Mouse (Mus musculus): ENCODE measurements around the gene Gm43064. TPM values are rescaled to one million over a fixed set of nuclear protein-coding genes. Genes with fewer than 3 reads are reported as not detected.

Gm43064 gene
- total RNA-seq, 4 experiments from 2014 or later = 0.19 to 0.27 (median 0.26) TPM

DNA sequence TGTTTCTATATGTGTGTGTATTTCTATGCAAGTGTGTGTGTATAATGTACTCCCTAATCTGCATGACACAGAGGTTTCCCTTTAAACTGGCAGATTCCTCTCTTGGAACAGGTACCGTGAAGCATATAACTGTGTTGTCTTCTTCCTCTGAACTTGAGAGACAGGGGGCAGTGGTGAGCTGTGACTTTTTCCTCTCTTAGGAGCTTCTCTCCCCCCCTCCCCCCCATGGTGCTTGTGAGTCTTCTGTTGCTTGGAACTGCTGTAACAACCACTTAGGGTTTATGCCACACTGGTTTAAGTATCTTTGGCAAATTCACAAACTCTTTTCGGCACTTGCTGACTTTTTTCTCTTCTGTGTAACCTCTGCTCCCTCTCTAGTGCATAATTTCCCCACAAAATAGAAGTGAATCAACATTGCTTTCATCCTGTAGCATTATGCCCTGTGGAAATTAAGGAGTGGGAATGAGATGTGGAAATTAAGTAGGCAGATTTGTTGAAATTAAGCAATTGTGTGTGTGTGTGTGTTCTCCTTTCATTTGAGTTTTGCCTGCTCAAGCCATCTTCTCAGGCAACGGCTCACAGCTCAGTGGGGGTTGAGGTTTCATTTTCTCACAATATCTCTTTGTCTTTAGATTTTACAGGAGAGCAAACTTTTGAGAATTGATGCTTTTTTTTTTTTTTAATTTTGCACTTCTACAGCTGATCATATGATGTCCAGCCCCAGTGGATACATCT, 43.4 kb downstream of the Gm43064 start:
- no peak for DNase-seq (ENCODE audit: low spot score in 2 of 2)

DNA sequence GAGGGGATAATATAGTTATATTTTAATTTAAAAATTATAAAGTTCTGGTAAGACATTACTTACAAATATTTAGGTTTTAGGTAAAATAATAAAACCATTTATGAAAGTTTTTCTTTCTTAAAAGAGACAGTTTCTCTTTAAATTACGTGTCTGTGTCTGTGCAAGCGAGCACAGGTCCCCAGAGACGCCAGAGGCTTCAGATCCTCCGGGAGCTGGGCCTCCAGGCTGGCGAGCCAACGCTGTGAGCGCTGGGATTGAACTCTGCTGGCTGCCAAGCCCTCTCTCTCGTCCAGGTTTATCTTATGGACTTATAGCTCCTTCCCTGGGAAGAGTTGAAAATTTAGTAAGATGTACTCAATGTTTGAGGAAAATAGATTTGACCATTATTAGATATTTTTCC, 44.4 kb downstream of the Gm43064 start:
- DNase-seq (ENCODE audit: low spot score in 2 of 2) = no peak

DNA sequence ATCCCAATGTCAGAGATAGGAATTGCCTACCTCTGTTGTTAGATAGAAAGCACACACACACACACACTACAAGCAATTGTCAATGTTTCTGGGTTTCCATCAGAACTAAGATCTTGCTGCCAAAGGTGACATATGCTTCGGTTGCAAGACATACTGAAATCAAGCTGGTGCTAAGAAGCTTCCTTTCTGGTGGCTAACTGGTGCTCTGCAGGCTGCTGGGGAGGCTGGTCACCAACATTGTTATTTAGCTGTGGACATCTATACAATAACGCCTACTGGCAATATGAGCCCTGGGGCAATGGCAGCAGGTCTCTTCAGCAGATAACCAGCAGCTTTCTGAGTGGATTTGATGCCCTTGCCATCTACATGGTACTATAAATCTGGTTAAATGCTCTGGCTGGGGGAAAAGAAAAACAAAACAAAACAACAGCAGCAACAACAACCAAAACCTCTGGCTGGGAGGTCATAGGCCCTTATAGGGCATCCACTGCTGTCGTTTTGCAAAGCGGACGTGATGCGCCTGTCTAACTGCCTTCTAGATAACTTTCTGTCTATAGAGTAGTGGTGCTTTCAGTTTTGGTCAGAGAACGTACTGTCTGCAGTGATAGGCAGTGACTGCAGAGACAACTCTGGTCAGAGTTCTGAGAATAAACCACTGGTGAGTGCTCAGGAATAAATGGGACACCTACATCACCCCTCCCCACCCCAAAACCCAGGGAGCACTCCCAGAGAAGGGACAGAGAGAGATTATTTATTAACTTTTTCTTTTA, 47.8 kb downstream of the Gm43064 start:
- DNase-seq (ENCODE audit: low spot score in 2 of 2) = no peak

DNA sequence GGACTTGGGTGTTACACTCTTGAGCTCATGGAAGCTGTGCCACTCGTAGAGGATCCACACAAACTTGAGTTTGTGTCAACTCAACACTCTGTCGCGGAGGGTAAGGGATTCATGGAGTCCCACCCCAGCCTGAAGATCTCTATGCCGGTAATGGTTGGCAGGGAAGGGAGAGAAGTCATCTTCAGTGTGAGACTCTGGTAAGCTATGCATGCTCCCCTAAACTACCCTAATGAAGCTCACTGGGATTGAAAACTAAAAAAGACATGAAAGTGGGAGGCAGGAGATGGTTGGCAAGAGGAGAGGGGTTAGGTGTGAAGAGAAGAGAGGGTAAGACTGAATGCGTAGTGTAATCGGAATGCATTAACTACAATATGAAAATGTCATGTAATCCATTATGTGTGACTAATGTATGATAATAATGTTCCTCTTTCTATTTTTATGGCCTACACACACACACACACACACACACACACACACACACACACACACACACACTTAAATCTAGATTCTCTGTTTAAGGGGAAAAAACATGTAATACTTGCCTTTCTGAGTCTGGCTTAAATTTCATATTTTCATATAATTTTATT, 48.7 kb downstream of the Gm43064 start:
- no peak for DNase-seq (ENCODE audit: low spot score in 2 of 2)

DNA sequence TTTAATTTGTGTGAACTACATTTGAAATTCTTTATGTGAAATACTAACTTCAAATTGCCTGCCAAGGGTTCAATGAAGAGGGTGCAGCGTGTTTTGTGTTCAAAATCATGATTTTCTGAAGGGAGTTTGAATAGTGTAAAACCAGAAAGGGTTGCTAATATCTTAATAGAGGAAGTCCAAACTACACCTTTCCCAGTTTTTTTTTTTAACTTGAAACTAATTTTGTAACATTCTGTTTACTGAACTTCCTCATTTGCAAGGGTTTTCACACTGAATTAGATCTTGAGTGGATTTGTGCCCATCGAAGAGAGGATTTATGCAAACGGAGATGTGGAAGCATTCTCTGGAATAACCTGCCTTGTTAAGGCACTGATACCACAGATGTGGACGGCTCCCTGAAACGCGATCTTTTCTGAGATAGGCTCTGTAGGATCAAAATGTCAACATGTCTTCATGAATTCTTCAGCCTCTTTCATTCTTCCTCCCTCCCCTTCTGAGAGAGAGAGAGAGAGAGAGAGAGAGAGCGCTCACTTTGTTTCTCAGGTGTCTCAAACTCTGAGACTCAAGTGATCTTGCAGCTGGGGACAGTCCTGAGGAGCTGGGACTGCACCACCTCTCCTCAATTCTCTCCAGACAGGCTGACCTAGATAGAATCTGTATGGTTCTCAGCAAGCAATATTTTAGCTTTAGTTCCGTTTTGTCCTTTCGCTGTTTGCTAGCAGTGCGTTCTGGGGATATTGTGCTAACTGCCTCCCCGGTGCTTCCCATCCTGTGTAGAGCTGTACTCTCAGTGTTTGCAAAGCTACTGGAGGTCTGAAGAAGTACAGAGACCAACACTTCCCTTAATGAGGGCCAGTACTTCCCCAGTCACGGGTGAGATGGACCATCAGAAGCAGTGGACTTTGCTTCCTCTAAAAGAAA, 49.8 kb downstream of the Gm43064 start, which contains the start of gene Ptpn22:
Gene Ptpn22 (plus strand): TSS at position 915 of the 921 bp plus-strand sequence.
- DNase-seq (ENCODE audit: low spot score in 2 of 2) = no peak

DNA sequence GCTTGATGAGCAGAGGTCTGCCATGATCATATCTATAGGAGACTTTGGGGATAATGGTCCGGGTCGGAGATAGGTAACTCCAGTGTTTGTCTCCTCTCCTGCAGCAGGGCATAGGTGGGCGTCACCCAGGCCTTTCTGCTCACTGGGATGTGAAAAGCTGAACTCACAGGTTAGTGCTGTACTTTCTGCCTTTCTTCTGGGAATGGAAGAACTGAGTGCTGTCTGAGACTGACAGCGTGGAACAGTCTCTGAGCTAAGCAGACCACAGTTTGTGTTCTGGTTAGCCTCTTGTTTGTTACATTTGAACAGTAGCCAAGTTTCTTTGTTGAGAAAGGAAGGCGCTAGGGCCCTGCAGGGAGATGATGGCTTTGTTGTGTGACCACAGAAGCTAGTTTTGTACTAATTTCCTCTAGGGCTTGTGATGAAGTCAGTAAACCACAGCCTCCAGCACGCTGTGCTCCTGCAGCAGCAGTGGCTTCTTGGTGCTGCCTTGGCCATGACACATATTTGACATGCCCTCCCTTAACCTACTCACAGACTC, 50.5 kb downstream of the Gm43064 start:
- DNase-seq (ENCODE audit: low spot score in 2 of 2) = no peak

DNA sequence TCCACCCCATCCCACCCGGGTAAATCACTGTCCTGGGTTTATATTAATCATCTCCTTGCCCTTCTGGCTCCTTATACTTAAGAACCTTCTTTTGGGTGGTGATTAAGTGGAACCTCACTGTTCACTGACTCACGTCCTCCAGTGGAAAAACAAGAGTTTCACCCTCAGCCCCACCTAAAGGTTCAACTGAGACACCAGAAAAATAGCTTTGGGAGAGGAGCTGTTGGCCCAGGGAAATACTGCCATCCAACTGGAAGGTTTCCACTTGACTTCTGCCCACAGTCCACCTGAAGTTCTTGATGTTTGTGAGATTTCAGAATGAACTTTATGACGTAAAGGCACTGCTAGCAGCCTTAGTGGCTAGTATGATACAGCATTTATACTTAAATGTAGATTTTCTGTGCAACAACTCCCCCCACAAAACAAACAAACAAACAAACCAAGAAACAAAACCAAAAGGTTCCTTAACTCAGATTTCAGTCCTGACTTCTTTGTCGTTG, 53.4 kb downstream of the Gm43064 start:
- DNase-seq (ENCODE audit: low spot score in 2 of 2) = no peak

DNA sequence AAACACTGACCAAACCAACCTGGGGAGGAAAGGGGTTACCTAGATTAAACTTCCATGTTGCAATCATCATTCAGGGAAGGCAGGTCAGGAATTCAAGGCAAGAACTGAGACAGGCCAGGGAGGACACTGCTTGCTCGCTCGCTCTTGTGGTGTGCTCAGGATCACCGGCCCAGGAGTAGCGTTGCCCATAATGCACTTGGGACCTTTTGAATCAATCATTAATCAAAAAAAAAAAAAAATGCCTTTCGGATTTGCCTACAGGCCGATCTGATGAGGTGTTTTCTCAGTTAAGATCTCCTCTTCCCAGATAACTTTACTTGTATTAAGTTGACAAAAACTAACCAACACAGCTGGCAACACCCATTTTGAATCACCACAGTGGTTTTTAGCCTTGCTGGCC, 54.8 kb downstream of the Gm43064 start:
- no peak for DNase-seq (ENCODE audit: low spot score in 2 of 2)

DNA sequence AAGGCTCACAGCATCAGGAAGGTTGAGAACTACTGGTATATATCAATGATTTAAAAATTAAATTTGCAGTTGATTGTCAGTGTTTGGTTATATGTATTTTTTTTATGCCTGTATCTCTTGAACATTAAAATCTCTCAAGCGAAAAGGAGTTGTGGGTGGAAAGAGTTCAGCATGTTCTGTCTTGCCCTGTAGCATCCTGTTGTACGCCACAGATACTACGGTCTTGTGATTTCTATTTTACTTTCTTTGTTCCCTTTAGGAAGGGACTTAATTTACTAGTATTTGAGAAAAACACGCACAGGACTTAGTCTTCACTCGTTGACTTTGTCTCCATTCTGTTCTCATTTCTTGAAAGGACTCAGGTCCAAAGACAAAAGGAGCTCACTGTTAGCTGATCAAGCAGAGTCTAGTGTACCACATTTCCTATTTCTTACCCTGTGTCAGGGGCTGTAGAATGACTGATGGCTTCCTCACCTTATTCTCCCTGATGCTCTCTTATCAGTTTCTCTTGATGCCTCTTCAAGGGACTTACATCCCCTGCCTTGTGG, 58.1 kb downstream of the Gm43064 start:
- no peak for DNase-seq (ENCODE audit: low spot score in 2 of 2)

DNA sequence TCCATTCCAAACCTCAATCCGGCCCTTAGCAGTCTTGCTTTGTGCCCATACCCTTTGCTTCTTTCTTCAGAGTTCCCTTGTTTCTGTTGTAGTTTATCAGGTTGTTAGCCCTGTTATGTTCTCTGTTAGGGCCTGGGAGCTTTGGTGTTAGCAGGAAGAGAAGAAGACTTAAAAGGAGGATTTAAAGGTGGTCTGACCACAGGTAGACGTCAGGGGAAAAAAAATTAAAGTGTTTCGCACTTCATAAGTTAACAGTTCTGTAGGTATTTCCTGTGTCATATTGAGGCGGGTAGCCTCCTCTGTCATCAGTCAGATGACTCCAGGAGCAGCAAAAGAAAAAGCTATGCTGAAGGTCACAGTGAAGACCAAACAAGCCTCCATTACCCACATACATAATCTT, 58.6 kb downstream of the Gm43064 start:
- no peak for DNase-seq (ENCODE audit: low spot score in 2 of 2)

DNA sequence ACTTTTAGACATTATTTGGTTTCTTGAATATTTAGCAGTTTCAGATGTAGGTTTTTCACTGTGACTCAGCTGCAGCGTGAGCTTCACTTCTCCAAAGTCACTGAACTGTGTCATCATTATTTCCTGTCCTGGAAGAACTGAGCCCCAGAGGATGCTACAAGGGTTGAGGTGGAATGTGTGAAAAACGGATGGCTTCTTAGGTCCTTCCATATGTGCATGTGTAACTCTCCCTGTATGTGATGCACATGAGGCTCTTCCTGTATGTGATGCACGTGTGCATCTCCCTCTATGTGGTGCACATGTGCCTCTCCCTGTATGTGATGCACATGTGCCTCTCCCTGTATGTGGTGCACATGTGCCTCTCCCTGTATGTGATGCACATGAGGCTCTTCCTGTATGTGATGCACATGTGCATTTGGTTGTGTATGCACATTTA, 63.3 kb downstream of the Gm43064 start:
- DNase-seq (ENCODE audit: low spot score in 2 of 2) = no peak

DNA sequence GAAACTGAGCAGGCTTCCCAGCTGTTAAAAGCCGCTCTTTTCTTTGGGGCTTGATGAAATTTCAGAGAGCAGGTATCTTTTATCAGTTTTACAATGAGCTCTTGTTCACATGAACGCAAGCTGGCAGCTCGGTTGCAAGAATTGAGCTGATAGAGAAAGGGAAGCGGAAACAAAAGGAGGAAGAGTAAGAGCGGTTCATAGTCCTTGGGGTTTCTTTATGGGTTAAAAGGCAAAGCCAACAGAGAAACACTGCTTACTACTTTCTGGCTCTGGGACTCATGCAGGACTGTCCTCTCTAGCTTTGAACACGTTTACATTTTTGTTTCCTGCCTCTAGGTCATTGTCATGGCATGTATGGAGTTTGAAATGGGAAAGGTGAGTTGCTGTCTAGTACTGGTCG, 65.0 kb downstream of the Gm43064 start:
- no peak for DNase-seq (ENCODE audit: low spot score in 2 of 2)

DNA sequence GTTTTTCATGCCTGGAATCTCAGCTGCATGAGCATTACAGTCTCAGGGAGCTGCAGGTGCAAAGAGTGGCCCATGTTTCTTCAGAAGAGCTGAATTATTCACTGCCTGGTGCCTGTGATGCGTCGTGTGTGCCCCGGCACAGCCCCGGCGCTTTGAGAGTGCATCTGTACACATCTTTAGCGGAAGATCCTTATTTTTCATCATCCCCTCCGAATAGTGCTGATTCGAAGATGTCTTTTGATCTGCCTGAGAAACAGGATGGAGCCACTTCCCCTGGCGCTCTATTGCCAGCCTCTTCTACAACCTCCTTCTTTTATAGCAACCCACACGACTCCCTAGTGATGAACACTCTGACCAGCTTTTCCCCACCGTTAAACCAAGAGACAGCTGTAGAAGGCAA, 76.6 kb downstream of the Gm43064 start:
- DNase-seq (ENCODE audit: low spot score in 2 of 2) = no peak

DNA sequence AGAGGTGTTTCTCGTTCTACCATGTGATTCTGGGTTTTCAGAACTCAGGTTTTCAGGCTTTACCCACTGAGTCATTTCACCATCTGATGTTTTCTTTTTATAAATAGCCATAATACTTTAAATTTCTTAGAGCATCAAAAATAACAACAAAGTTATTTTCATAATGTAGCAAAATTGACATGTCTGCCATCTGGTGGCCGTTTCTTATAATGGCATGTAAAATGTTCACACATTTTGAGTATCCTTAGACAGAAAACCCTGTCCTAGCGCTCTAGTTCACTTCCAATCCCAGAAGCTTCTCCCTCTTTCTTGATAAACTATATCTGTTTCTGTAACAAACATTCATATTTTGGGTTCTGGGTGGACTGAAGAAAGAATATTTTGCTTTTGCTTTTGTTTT, 78.2 kb downstream of the Gm43064 start:
- DNase-seq (ENCODE audit: low spot score in 2 of 2) = no peak

Other genes with a start within 250 kb of the Gm43064 start
- 10 to 100 TPM; 25.7 to 35.4 (median 32.3) TPM for gene Syt6, start 234.3 kb upstream of the Gm43064 start, total RNA-seq (2022)
- gene Atg4a-ps, start 163.5 kb upstream of the Gm43064 start, total RNA-seq (2022) = 1 to 10 TPM in 1 of 4 experiments, under 1 TPM in 1, not detected in 2; 0.98 to 1.1 TPM
- gene Olfml3, start 71.6 kb upstream of the Gm43064 start, total RNA-seq (2022) = 10 to 100 TPM; 13.0 to 32.4 (median 20.6) TPM
- not detected for gene Gm10964, start 70.2 kb upstream of the Gm43064 start, total RNA-seq (2022)
- gene Hipk1, start 18.0 kb upstream of the Gm43064 start, total RNA-seq (2022) = 100 to 1,000 TPM; 113 to 141 (median 125) TPM
- 1 to 10 TPM; 7.8 to 9.7 (median 9.0) TPM for gene Dclre1b, start 129 bp upstream of the Gm43064 start, total RNA-seq (2022)
- 10 to 100 TPM; 12.1 to 19.1 (median 14.4) TPM for gene Ap4b1, start 53 bp upstream of the Gm43064 start, total RNA-seq (2022)
- 1 to 10 TPM in 1 of 4 experiments, under 1 TPM in 2, not detected in 1; 0.67 to 1.3 (median 0.76) TPM for gene Bcl2l15, start 23.0 kb downstream of the Gm43064 start, total RNA-seq (2022)
- 1 to 10 TPM in 3 of 4 experiments, under 1 TPM in 1; 0.63 to 1.7 (median 1.2) TPM for gene Ptpn22, start 50.2 kb downstream of the Gm43064 start, total RNA-seq (2022)
- gene Rsbn1, start 104.5 kb downstream of the Gm43064 start, total RNA-seq (2022) = 10 to 100 TPM; 22.6 to 27.1 (median 23.5) TPM
- gene Phtf1, start 158.5 kb downstream of the Gm43064 start, total RNA-seq (2022) = 10 to 100 TPM; 40.9 to 44.9 (median 43.4) TPM